Mouse (Mus musculus): ENCODE measurements around the gene Ddx39b. TPM values are rescaled to one million over a fixed set of nuclear protein-coding genes. Genes with fewer than 3 reads are reported as not detected.

The Ddx39b gene
- polyA plus RNA-seq, 1 experiment from 2014 or later: 346 TPM

DNA sequence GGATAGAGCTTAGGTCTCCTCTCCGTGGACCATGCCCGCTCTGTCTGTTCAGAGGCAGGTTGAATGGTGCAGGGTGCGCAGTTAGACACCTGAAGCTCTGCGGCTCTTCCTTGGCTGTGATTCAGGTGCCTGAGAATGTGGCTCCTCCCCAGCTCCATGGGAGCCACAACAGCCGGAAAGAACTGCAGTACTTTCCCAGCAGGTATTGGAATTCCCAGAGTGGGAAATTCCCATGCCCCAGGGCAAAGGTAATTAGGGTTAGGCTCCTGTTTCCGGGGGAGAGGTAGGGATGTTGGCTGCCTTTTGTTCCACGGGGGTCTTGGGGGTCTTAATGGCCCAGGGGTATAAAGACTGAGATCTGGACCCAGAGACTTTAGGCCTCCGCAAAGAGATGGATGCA lies 42.6 kb upstream of the Ddx39b start:
- ATAC-seq (ENCODE audit: low FRiP score) (no peak), DNase-seq (ENCODE audit: low spot score) (no peak)
- Histone ChIP-seq H3K4me2 (replicated peaks) (no peak overlapping the region), H3K4me1 (replicated peaks; ENCODE audit: control insufficient read depth, insufficient read depth, low read length) (peaks cover 9% of the 10 kb centered on the region; the same call in 1 of the 2 replicates), H3K27ac (no peak overlapping the region), H3K9me3 (ENCODE audit: control insufficient read depth, low read length) (no peaks in the 10 kb centered on the region), H3K9ac (no peak overlapping the region), H3K4me3 (replicated peaks; ENCODE audit: low read length) (no peak overlapping the region), H3K36me3 (replicated peaks; ENCODE audit: control insufficient read depth, insufficient read depth) (no peaks in the 10 kb centered on the region), H3K27me3 (ENCODE audit: control insufficient read depth, insufficient read depth, low read length) (peaks cover 27% of the 10 kb centered on the region)
- 27% methylated on average over 8 of the region's 8 CpGs for WGBS

DNA sequence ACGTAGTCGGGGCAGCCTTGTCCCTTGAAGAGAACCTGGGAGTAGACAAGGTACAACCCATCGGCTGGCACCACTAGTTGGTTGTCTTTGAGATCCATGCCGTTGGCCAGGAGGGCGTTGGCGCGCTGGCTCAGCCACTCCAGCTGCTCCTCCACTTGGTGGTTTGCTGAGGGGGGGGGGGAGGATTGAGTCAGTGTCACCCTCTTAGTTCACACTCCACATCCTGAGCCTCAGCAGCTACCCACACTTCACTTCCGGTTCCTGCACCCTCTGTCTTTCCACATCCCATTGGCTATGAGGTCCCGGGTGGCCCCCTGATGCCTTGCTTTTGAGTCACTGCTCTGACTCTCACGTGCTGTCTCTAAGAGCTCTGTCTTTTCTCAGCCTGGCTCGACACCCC lies 41.1 kb upstream of the Ddx39b start:
- 89% methylated on average over 11 of the region's 11 CpGs for WGBS
- Histone ChIP-seq H3K9ac (no peak overlapping the region), H3K27me3 (ENCODE audit: control insufficient read depth, insufficient read depth, low read length) (peaks cover 25% of the 10 kb centered on the region), H3K36me3 (replicated peaks; ENCODE audit: control insufficient read depth, insufficient read depth) (no peaks in the 10 kb centered on the region), H3K4me1 (replicated peaks; ENCODE audit: control insufficient read depth, insufficient read depth, low read length) (peaks cover 9% of the 10 kb centered on the region; the same call in 1 of the 2 replicates), H3K27ac (no peak overlapping the region), H3K9me3 (ENCODE audit: control insufficient read depth, low read length) (no peaks in the 10 kb centered on the region), H3K4me2 (replicated peaks) (no peak overlapping the region), H3K4me3 (replicated peaks; ENCODE audit: low read length) (no peak overlapping the region)
- no peak for DNase-seq (ENCODE audit: low spot score)
- ATAC-seq (ENCODE audit: low FRiP score): no peak

DNA sequence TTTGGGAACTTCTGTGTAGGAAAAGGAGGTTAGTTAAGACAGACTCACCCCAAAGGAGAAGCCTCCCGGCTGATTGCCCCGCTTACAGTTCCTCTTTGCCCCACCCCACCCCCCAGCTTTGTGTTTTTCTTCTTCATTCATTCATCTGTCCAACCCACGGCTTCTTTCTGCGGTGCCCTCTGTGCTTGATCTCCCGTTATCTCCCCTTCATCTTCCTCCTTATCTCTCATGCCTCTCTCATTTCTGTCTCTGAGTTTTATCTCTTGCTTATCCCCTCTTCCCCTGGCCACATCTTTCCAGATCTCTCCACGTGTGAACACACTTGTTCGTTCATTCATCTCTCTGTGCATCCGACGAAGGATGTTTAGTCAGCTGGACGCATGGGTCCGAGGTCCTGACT lies 40.4 kb upstream of the Ddx39b start:
- Histone ChIP-seq H3K27ac (no peak overlapping the region), H3K4me3 (replicated peaks; ENCODE audit: low read length) (no peak overlapping the region), H3K4me2 (replicated peaks) (no peak overlapping the region), H3K4me1 (replicated peaks; ENCODE audit: control insufficient read depth, insufficient read depth, low read length) (0 out of 2 replicates have a peak, but pooled peaks cover 2% of the 10 kb centered on the region), H3K27me3 (ENCODE audit: control insufficient read depth, insufficient read depth, low read length) (peaks cover 17% of the 10 kb centered on the region), H3K36me3 (replicated peaks; ENCODE audit: control insufficient read depth, insufficient read depth) (no peaks in the 10 kb centered on the region), H3K9me3 (ENCODE audit: control insufficient read depth, low read length) (no peaks in the 10 kb centered on the region), H3K9ac (no peak overlapping the region)
- DNase-seq (ENCODE audit: low spot score) (no peak), ATAC-seq (ENCODE audit: low FRiP score) (no peak)
- 75% methylated on average over 11 of the region's 11 CpGs for WGBS

DNA sequence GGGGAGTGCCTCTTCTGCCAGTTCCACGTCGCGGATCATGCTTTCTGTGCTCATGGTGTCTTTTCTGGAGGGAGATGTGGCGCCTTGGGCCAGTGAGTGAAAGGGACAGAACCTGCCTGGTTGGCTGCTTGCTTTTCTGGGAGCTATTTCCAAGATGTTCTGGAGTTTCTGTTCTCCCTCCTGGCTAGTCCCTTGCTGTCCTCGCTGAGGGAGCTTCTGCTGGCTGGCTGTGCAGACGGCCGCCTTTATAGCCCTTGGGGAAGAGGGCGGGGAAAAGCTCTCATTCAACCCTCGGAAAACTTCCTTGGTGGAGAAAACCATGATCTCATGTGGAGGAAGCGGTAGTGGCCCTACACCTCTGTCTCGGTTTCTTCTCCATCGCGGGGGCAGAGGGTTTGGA lies 39.8 kb upstream of the Ddx39b start, which contains the start of gene Tnf:
TSS of gene Tnf (minus strand) at position 221 of the 400 bp plus-strand sequence.
- ATAC-seq (ENCODE audit: low FRiP score) (no peak), DNase-seq (ENCODE audit: low spot score) (no peak)
- H3K4me2 ChIP-seq (replicated peaks): no peak within 1 kb of the TSS
- no peak within 1 kb of the TSS for H3K9ac ChIP-seq
- H3K4me1 ChIP-seq (replicated peaks; ENCODE audit: control insufficient read depth, insufficient read depth, low read length): no peaks in the 10 kb centered on the region
- H3K27ac ChIP-seq: no peak within 1 kb of the TSS
- peaks cover 12% of the 10 kb centered on the region for H3K27me3 ChIP-seq (ENCODE audit: control insufficient read depth, insufficient read depth, low read length)
- no peaks in the 10 kb centered on the region for H3K36me3 ChIP-seq (replicated peaks; ENCODE audit: control insufficient read depth, insufficient read depth)
- H3K9me3 ChIP-seq (ENCODE audit: control insufficient read depth, low read length): no peaks in the 10 kb centered on the region
- H3K4me3 ChIP-seq (replicated peaks; ENCODE audit: low read length): no peak within 1 kb of the TSS
- WGBS: 51% methylated on average over 13 of the region's 13 CpGs

DNA sequence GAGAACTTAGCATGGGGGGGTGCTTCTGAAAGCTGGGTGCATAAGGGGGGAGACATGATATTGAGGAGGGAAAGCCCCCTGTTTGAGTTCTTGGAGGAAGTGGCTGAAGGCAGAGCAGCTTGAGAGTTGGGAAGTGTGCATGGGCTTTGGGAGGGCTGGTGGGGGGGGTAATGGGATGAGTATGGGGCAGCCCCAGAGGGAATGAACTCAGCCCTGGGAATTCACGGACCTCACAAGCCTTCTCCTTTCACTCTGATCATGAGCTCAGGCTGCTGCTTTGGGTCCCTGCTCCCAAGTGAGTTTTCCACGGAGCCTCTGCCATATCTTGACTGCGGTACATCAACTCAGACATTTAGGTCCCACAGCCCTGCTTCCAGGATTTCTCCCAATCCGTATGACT lies 39.1 kb upstream of the Ddx39b start:
- no peak overlapping the region for H3K4me2 ChIP-seq (replicated peaks)
- H3K27ac ChIP-seq: no peak overlapping the region
- H3K9ac ChIP-seq: no peak overlapping the region
- no peaks in the 10 kb centered on the region for H3K9me3 ChIP-seq (ENCODE audit: control insufficient read depth, low read length)
- H3K4me3 ChIP-seq (replicated peaks; ENCODE audit: low read length): no peak overlapping the region
- peaks cover 7% of the 10 kb centered on the region; the same call in 1 of the 2 replicates for H3K27me3 ChIP-seq (ENCODE audit: control insufficient read depth, insufficient read depth, low read length)
- H3K36me3 ChIP-seq (replicated peaks; ENCODE audit: control insufficient read depth, insufficient read depth): no peaks in the 10 kb centered on the region
- no peaks in the 10 kb centered on the region for H3K4me1 ChIP-seq (replicated peaks; ENCODE audit: control insufficient read depth, insufficient read depth, low read length)
- 80% methylated on average over 4 of the region's 4 CpGs for WGBS
- DNase-seq (ENCODE audit: low spot score): no peak
- ATAC-seq (ENCODE audit: low FRiP score): no peak

DNA sequence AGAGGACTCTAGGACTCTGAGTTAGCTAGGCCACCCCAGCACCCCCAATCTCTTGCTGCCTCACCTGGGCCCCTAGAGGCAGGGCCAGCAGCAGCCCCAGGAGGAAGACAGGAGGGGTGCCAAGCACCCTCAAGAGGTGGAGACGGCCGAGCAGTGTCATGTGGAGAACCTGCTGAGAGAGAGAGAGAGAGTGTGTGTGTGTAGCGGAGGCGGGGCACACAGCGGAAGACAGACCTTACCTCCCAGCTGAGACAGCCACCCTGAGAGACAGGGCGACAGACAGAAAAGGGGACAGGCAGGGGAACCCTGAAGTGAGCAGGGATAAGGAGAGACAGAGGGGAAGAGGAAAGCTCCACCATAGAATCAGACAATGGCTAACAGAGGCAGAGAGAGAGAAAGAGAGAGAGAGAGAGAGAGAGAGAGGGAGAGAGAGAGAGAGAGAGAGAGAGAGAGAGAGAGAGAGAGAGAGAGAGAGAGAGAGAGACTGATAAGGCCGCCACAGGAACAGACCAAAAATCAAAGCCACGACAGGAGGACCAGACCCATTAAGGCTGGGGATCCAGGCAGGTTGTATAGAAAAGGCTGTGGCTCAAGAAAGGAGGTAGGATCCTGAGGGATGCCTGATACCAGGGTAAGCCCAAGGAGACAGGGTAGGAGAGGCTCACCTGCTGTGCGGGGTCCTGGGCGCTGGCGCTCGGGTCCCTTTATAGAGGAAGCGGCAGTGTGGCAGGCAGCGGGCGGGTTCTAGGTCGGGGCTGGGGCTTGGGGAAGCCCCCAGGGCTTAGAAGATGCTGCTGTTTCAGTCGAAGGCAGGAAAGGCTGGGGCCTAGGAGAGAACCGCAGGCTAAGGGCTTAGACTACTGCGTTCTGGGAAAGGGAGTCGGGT lies 36.8 kb upstream of the Ddx39b start, which contains the start of gene Lta:
TSS of gene Lta (minus strand) at position 858 of the 886 bp plus-strand sequence.
- DNase-seq (ENCODE audit: low spot score) (no peak), ATAC-seq (ENCODE audit: low FRiP score) (no peak)
- no peak within 1 kb of the TSS for H3K4me2 ChIP-seq (replicated peaks)
- H3K36me3 ChIP-seq (replicated peaks; ENCODE audit: control insufficient read depth, insufficient read depth): no peaks in the 10 kb centered on the region
- no peak within 1 kb of the TSS for H3K4me3 ChIP-seq (replicated peaks; ENCODE audit: low read length)
- H3K4me1 ChIP-seq (replicated peaks; ENCODE audit: control insufficient read depth, insufficient read depth, low read length): no peaks in the 10 kb centered on the region
- H3K27ac ChIP-seq: no peak within 1 kb of the TSS
- H3K9me3 ChIP-seq (ENCODE audit: control insufficient read depth, low read length): no peaks in the 10 kb centered on the region
- 0 out of 2 replicates have a peak within 1 kb of the TSS, but pooled peaks have one; percentile 11 for H3K9ac ChIP-seq
- H3K27me3 ChIP-seq (ENCODE audit: control insufficient read depth, insufficient read depth, low read length): peaks cover 7% of the 10 kb centered on the region; the same call in 1 of the 2 replicates
- WGBS: 36% methylated on average over 20 of the region's 20 CpGs

DNA sequence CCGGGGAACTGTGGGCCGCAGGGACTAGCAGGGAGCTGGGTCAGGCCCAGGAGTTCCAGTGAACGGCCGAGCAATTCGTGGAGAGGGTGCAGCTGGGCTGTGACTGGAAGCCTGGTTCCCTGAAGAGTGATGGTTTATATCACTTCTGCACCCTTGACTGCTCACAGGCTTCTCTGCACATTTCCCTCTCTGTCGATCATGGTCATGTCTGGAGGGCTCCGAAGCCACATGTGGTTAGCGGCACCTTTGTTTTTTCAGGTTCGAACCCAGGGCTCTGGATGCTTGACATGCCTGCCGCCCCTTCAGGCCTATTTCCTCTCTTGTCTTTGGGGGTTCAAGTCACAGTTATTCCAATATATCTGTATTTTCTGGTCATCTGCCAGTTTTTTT lies 36.2 kb upstream of the Ddx39b start:
- H3K9ac ChIP-seq: 0 out of 2 replicates have a peak overlapping the region, but pooled peaks have one; percentile 11
- no peak for ATAC-seq (ENCODE audit: low FRiP score)
- WGBS: 59% methylated on average over 10 of the region's 10 CpGs

DNA sequence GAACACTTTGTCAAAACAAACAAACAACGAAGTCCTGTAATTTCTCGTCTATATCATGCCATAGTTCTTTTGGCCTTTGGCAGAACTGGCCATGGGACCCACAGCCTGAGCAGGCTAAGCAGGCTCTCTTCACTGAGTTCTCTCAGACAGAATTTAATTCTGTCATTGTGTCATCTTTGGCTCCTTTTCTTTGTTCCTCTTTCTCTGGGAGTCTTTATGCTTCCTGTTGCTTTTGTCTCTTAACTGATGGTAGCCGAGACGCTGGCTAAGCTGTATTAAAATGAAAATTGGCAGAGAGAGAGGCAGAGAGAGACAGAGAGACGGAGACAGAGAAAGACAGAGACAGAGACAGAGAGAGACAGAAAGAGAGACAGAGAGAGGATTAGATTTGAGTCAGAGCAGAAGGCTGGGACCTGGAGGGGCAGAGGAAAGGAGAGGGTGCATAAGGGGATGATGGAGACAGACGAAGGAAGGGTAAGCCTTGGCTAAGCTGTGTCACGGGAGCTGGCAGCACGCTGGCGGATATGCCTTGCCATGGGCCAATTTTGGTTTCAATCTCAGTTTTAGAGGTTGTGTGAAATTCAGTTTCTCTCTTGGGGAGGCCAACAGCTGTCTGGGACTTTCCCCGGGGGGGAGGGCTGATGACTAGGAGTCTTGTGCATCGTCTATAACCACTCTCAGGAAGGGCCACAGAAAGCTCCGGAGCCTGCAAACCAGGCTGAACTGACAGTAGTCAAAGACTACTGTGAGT lies 31.6 kb upstream of the Ddx39b start:
- peaks cover 4% of the 10 kb centered on the region; the same call in 1 of the 2 replicates for H3K27me3 ChIP-seq (ENCODE audit: control insufficient read depth, insufficient read depth, low read length)
- H3K9ac ChIP-seq: no peak overlapping the region
- DNase-seq (ENCODE audit: low spot score) (no peak), ATAC-seq (ENCODE audit: low FRiP score) (no peak)
- H3K36me3 ChIP-seq (replicated peaks; ENCODE audit: control insufficient read depth, insufficient read depth): no peaks in the 10 kb centered on the region
- H3K4me3 ChIP-seq (replicated peaks; ENCODE audit: low read length): no peak overlapping the region
- WGBS: 73% methylated on average over 12 of the region's 12 CpGs
- no peaks in the 10 kb centered on the region for H3K9me3 ChIP-seq (ENCODE audit: control insufficient read depth, low read length)
- H3K27ac ChIP-seq: no peak overlapping the region
- no peaks in the 10 kb centered on the region for H3K4me1 ChIP-seq (replicated peaks; ENCODE audit: control insufficient read depth, insufficient read depth, low read length)
- no peak overlapping the region for H3K4me2 ChIP-seq (replicated peaks)

More for the DNA sequence above, 36.2 kb upstream of the Ddx39b start:
- peaks cover 7% of the 10 kb centered on the region; the same call in 1 of the 2 replicates for H3K27me3 ChIP-seq (ENCODE audit: control insufficient read depth, insufficient read depth, low read length)
- no peak overlapping the region for H3K27ac ChIP-seq
- H3K4me2 ChIP-seq (replicated peaks): no peak overlapping the region
- no peaks in the 10 kb centered on the region for H3K4me1 ChIP-seq (replicated peaks; ENCODE audit: control insufficient read depth, insufficient read depth, low read length)
- H3K36me3 ChIP-seq (replicated peaks; ENCODE audit: control insufficient read depth, insufficient read depth): no peaks in the 10 kb centered on the region
- no peak overlapping the region for H3K4me3 ChIP-seq (replicated peaks; ENCODE audit: low read length)
- DNase-seq (ENCODE audit: low spot score): no peak
- no peaks in the 10 kb centered on the region for H3K9me3 ChIP-seq (ENCODE audit: control insufficient read depth, low read length)

DNA sequence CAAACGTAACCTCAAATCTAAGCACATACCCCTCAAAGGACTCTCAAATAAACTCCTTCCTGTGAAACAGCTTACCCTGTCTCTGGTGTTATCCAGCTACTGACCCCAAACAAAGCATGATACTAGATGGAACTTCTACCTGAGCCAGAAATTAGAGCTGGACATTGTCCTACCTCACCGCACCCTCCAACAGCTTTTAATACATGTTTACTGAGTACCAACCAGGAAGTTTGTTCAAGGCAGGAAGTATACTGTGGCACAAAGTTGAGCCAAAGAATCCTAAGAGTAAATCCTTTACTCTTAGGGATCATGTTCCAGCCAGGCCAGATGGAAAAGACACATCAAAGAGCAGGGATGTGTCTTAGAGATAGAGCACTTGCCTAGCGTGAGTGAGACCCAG lies 31.0 kb upstream of the Ddx39b start:
- H3K9me3 ChIP-seq (ENCODE audit: control insufficient read depth, low read length): no peaks in the 10 kb centered on the region
- no peaks in the 10 kb centered on the region for H3K36me3 ChIP-seq (replicated peaks; ENCODE audit: control insufficient read depth, insufficient read depth)
- no peak overlapping the region for H3K27ac ChIP-seq
- no peaks in the 10 kb centered on the region for H3K4me1 ChIP-seq (replicated peaks; ENCODE audit: control insufficient read depth, insufficient read depth, low read length)
- no peak overlapping the region for H3K4me3 ChIP-seq (replicated peaks; ENCODE audit: low read length)
- no peak for ATAC-seq (ENCODE audit: low FRiP score)
- no peak overlapping the region for H3K9ac ChIP-seq
- DNase-seq (ENCODE audit: low spot score): no peak
- WGBS: 82% methylated on average over 3 of the region's 3 CpGs
- no peaks in the 10 kb centered on the region for H3K27me3 ChIP-seq (ENCODE audit: control insufficient read depth, insufficient read depth, low read length)
- H3K4me2 ChIP-seq (replicated peaks): no peak overlapping the region
